Mouse (Mus musculus) G1E (cell line): Measurements from ENCODE around the gene Dpp8.

Experiments used
- CTCF ChIP-seq: IDR thresholded peaks from 2 replicates; pipeline ENCODE4 v1.5.1; 2012; ENCODE audit warnings: low read depth, low read length, inconsistent platforms, mixed read lengths
- GATA1 ChIP-seq: IDR thresholded peaks from 2 replicates; pipeline ENCODE4 v1.6.1; 2012; ENCODE audit warnings: borderline replicate concordance, low read length, inconsistent platforms, mixed read lengths
- POLR2AphosphoS5 ChIP-seq: IDR thresholded peaks from 2 replicates; pipeline ENCODE4 v1.6.1; 2012; ENCODE audit warnings: low read depth, low read length, inconsistent platforms; ENCODE audit not compliant: insufficient replicate concordance
- TAL1 ChIP-seq: conservative IDR thresholded peaks from 2 replicates; pipeline ENCODE4 v1.6.1; 2012; ENCODE audit warnings: low read depth, low read length, inconsistent platforms, mixed read lengths

GRCm38 (mm10) chr9:64985807-64986206, 46.4 kb upstream of the Dpp8 start:
- TF ChIP-seq CTCF (no peak), GATA1 (no peak), TAL1 (no peak), POLR2AphosphoS5 (no peak)
